In the genomic region with DNA sequence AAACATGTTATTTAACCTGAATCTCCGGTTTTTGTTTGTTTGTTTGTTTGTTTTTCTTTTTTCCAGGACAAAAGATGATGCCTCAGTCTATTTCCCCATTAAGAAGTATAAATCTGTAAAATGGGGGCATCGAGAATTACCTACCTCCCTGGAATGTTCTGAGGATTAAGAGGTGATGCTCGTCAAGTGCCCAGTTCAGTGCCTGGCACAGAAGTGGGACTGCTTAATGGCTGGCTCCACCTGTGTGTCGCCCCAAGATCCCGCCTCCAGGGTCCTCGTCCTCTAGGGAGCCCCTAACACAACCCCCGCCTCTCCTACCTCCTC, we compare ENCODE assay signal across 8 mouse cellular contexts. TPM values are rescaled to one million over a fixed set of nuclear protein-coding genes. Genes with fewer than 3 reads are reported as not detected.
DNase-seq lines count a peak whose midpoint lies in the region; ATAC-seq and TF ChIP-seq lines count a peak whose summit lies in the region.

No protein-coding gene starts in this region.

- peak overlapping the region; percentile 95 for H3K4me3 ChIP-seq in heart, embryonic 16.5 days (ENCODE audit: low read length)
- H3K4me3 ChIP-seq in MEL (ENCODE audit: control insufficient read depth in 1 of 2, insufficient read depth in 1 of 2, low read depth in 2 of 2, low read length in 2 of 2), result peak overlapping the region; percentile 82 to 95
- peak overlapping the region; percentile 85 for H3K4me3 ChIP-seq in hindbrain, embryonic 12.5 days
- peak overlapping the region; percentile 90 for H3K4me3 ChIP-seq in midbrain, embryonic 10.5 days

- TF ChIP-seq RAD21 in MEL (IDR thresholded peaks at IDR 0.05; ENCODE audit: low read depth, low read length), result no peak

- TF ChIP-seq CTCF in MEL (IDR thresholded peaks at IDR 0.05 in 2 of 3, conservative IDR thresholded peaks at IDR 0.05 in 1 of 3; ENCODE audit: control insufficient read depth in 1 of 3, insufficient read depth in 1 of 3, low read depth in 2 of 3, low read length in 3 of 3, poor library complexity in 1 of 3, severe bottlenecking in 1 of 3), result no peak

- H3K9ac ChIP-seq in heart, embryonic 16.5 days (ENCODE audit: low read length), result peak overlapping the region; percentile 89
- peak overlapping the region; percentile 92 for H3K9ac ChIP-seq in MEL (ENCODE audit: control insufficient read depth, low read depth, low read length, poor library complexity, severe bottlenecking)
- H3K9ac ChIP-seq in hindbrain, embryonic 12.5 days, result peak overlapping the region; percentile 96

- peaks cover 33% of the 10 kb centered on the region for H3K36me3 ChIP-seq in heart, embryonic 16.5 days (ENCODE audit: control insufficient read depth, insufficient read depth)
- peaks cover 7 to 20% of the 10 kb centered on the region in 2 experiments for H3K36me3 ChIP-seq in MEL (ENCODE audit: control insufficient read depth in 1 of 2, insufficient read depth in 2 of 2, low read length in 2 of 2)
- H3K36me3 ChIP-seq in hindbrain, embryonic 12.5 days, result peaks cover 54% of the 10 kb centered on the region
- peaks cover 61% of the 10 kb centered on the region for H3K36me3 ChIP-seq in midbrain, embryonic 10.5 days

- H3K4me2 ChIP-seq in heart, embryonic 16.5 days (ENCODE audit: low read depth, low read length), result peak overlapping the region; percentile 76
- H3K4me2 ChIP-seq in hindbrain, embryonic 12.5 days (replicated peaks), result peak overlapping the region; percentile 96

- no peak for ATAC-seq in heart, embryonic 16.5 days (replicated peaks; ENCODE audit: extremely low read depth, insufficient read depth, low FRiP score)
- no peak for ATAC-seq in hindbrain, embryonic 12.5 days (ENCODE audit: low FRiP score)

- DNase-seq in heart, postnatal 14 days, result no peak
- DNase-seq in MEL (ENCODE audit: low read depth, low spot score), result no peak
- DNase-seq in midbrain, embryonic 10.5 days (ENCODE audit: low spot score), result no peak
- DNase-seq in frontal cortex, postnatal 25 days (ENCODE audit: low spot score in 2 of 2), result no peak
- DNase-seq in adrenal gland, adult 2 months, result no peak
- DNase-seq in frontal cortex, postnatal 10 days (ENCODE audit: low spot score in 2 of 2), result no peak

- no peaks in the 10 kb centered on the region for H3K9me3 ChIP-seq in heart, embryonic 16.5 days (replicated peaks; ENCODE audit: control insufficient read depth, low read length)
- H3K9me3 ChIP-seq in MEL (replicated peaks; ENCODE audit: insufficient read depth, low read length), result no peaks in the 10 kb centered on the region
- H3K9me3 ChIP-seq in hindbrain, embryonic 12.5 days (replicated peaks), result no peaks in the 10 kb centered on the region
- no peaks in the 10 kb centered on the region for H3K9me3 ChIP-seq in midbrain, embryonic 10.5 days (replicated peaks)

- 8% methylated on average over 7 of the region's 7 CpGs for WGBS in heart, embryonic 16.5 days
- WGBS in hindbrain, embryonic 12.5 days, result 12% methylated on average over 7 of the region's 7 CpGs
- 11% methylated on average over 7 of the region's 7 CpGs for WGBS in midbrain, embryonic 10.5 days

- no peak for TF ChIP-seq EP300 in MEL (IDR thresholded peaks at IDR 0.05; ENCODE audit: low read depth in 1 of 2, low read length in 2 of 2)

- peak in 1 of 2 experiments; percentile 81; a peak in 2 of 4 replicates for TF ChIP-seq POLR2A in MEL (IDR thresholded peaks at IDR 0.05; ENCODE audit: control insufficient read depth in 1 of 2, insufficient read depth in 1 of 2, low read depth in 1 of 2, low read length in 2 of 2, poor library complexity in 1 of 2)

- intact Hi-C loops in heart, postnatal 14 days (cut with DNase I), result loop anchor here (5.0 to 10.0 kb wide), 2 partner anchors 35 to 52 kb away; partner anchors contain the start of genes Camk1 and Ogg1

- H3K27ac ChIP-seq in heart, embryonic 16.5 days (ENCODE audit: low read length), result peak overlapping the region; percentile 97
- H3K27ac ChIP-seq in MEL (ENCODE audit: control insufficient read depth, low read depth, low read length), result peak overlapping the region; percentile 42
- H3K27ac ChIP-seq in hindbrain, embryonic 12.5 days, result peak overlapping the region; percentile 95
- peak overlapping the region; percentile 97 for H3K27ac ChIP-seq in midbrain, embryonic 10.5 days (replicated peaks)

- H3K79me2 ChIP-seq in MEL (ENCODE audit: control insufficient read depth, insufficient read depth, low read length, poor library complexity), result peaks cover 33% of the 10 kb centered on the region

- H3K4me1 ChIP-seq in heart, embryonic 16.5 days (ENCODE audit: control insufficient read depth, insufficient read depth, low read length), result peaks cover 15% of the 10 kb centered on the region
- peaks cover 0 to 12% of the 10 kb centered on the region in 2 experiments; a peak in 2 of 4 replicates for H3K4me1 ChIP-seq in MEL (ENCODE audit: control insufficient read depth in 1 of 2, insufficient read depth in 2 of 2, low read length in 2 of 2)
- peaks cover 17% of the 10 kb centered on the region for H3K4me1 ChIP-seq in hindbrain, embryonic 12.5 days
- H3K4me1 ChIP-seq in midbrain, embryonic 10.5 days, result peaks cover 28% of the 10 kb centered on the region

- H3K27me3 ChIP-seq in heart, embryonic 16.5 days (ENCODE audit: control insufficient read depth, insufficient read depth, low read length), result no peaks in the 10 kb centered on the region
- no peaks in the 10 kb centered on the region for H3K27me3 ChIP-seq in MEL (ENCODE audit: control insufficient read depth in 1 of 2, insufficient read depth in 2 of 2, low read length in 2 of 2)
- no peaks in the 10 kb centered on the region for H3K27me3 ChIP-seq in hindbrain, embryonic 12.5 days
- H3K27me3 ChIP-seq in midbrain, embryonic 10.5 days (ENCODE audit: low read depth, poor library complexity, severe bottlenecking), result no peaks in the 10 kb centered on the region

TF ChIP-seq in MEL, 35 proteins besides CTCF, POLR2A, EP300 and RAD21 (continues in another document):
- peak; percentile 58 for TF ChIP-seq NELFE (IDR thresholded peaks at IDR 0.05; ENCODE audit: low read depth, low read length)
- TF ChIP-seq ZMIZ1 (IDR thresholded peaks at IDR 0.05; ENCODE audit: low read depth, low read length), result no peak; the same call in 1 of the 2 replicates

RNA-seq across cellular contexts. Expression of gene Tada3, which starts 0.5 kb away (rescaled TPM):
- polyA plus RNA-seq in heart, embryonic 16.5 days (2015; fragmentation: Nextera tagmentation; extraction: Ambion mirVana), result 40.3 and 41.1 TPM in 2 replicates
- 10 to 100 TPM; 19.7 to 22.2 TPM for total RNA-seq in heart, postnatal 14 days (2021)
- total RNA-seq in MEL (2012; rRNA removed), result 25.0 and 26.1 TPM in 2 replicates
- 10 to 100 TPM in 1 of 2 experiments, not detected in 1; 62.2 TPM for polyA plus RNA-seq in MEL (2012; ENCODE audit: insufficient read depth in 1 of 2, insufficient read length in 2 of 2, low read depth in 1 of 2, low replicate concordance in 2 of 2, missing spikeins in 1 of 2)
- polyA plus RNA-seq in hindbrain, embryonic 12.5 days (2016; fragmentation: Nextera tagmentation; extraction: Ambion mirVana), result 64.5 and 66.0 TPM in 2 replicates
- 59.2 and 62.9 TPM in 2 replicates for polyA plus RNA-seq in midbrain, embryonic 10.5 days (2016; fragmentation: Nextera tagmentation; extraction: Ambion mirVana)
- 10 to 100 TPM; 35.1 to 47.0 TPM for total RNA-seq in adrenal gland, adult 2 months (2021)
- 32.4 and 34.5 TPM in 2 replicates for polyA plus RNA-seq in adrenal gland, adult 2 months (2012; rRNA removed)

RNA-seq across cellular contexts. Expression of gene Arpc4, which starts 0.8 kb away (rescaled TPM):
- 250 and 261 TPM in 2 replicates for polyA plus RNA-seq in heart, embryonic 16.5 days (2015; fragmentation: Nextera tagmentation; extraction: Ambion mirVana)
- 10 to 100 TPM; 78.0 to 99.5 TPM for total RNA-seq in heart, postnatal 14 days (2021)
- total RNA-seq in MEL (2012; rRNA removed), result 217 and 231 TPM in 2 replicates
- 100 to 1,000 TPM in 1 of 2 experiments, not detected in 1; 375 TPM for polyA plus RNA-seq in MEL (2012; ENCODE audit: insufficient read depth in 1 of 2, insufficient read length in 2 of 2, low read depth in 1 of 2, low replicate concordance in 2 of 2, missing spikeins in 1 of 2)
- polyA plus RNA-seq in hindbrain, embryonic 12.5 days (2016; fragmentation: Nextera tagmentation; extraction: Ambion mirVana), result 363 and 371 TPM in 2 replicates
- polyA plus RNA-seq in midbrain, embryonic 10.5 days (2016; fragmentation: Nextera tagmentation; extraction: Ambion mirVana), result 379 and 381 TPM in 2 replicates
- 100 to 1,000 TPM; 175 to 211 TPM for total RNA-seq in adrenal gland, adult 2 months (2021)
- polyA plus RNA-seq in adrenal gland, adult 2 months (2012; rRNA removed), result 61.0 and 62.3 TPM in 2 replicates

RNA-seq across cellular contexts. Expression of gene Ttll3, which starts 11.9 kb away (rescaled TPM):
- 2.3 and 3.0 TPM in 2 replicates for polyA plus RNA-seq in heart, embryonic 16.5 days (2015; fragmentation: Nextera tagmentation; extraction: Ambion mirVana)
- 1 to 10 TPM; 1.8 to 2.1 TPM for total RNA-seq in heart, postnatal 14 days (2021)
- total RNA-seq in MEL (2012; rRNA removed), result 4.1 and 5.7 TPM in 2 replicates
- polyA plus RNA-seq in MEL (2012; ENCODE audit: insufficient read depth in 1 of 2, insufficient read length in 2 of 2, low read depth in 1 of 2, low replicate concordance in 2 of 2, missing spikeins in 1 of 2), result 10 to 100 TPM in 1 of 2 experiments, not detected in 1; 11.2 TPM
- 8.0 and 8.9 TPM in 2 replicates for polyA plus RNA-seq in hindbrain, embryonic 12.5 days (2016; fragmentation: Nextera tagmentation; extraction: Ambion mirVana)
- 5.9 and 6.7 TPM in 2 replicates for polyA plus RNA-seq in midbrain, embryonic 10.5 days (2016; fragmentation: Nextera tagmentation; extraction: Ambion mirVana)
- total RNA-seq in adrenal gland, adult 2 months (2021), result 1 to 10 TPM; 2.1 to 3.5 TPM
- 5.8 and 7.0 TPM in 2 replicates for polyA plus RNA-seq in adrenal gland, adult 2 months (2012; rRNA removed)

RNA-seq across cellular contexts. Expression of gene Camk1, which starts 33.4 kb away (rescaled TPM):
- polyA plus RNA-seq in heart, embryonic 16.5 days (2015; fragmentation: Nextera tagmentation; extraction: Ambion mirVana), result 117 and 122 TPM in 2 replicates
- total RNA-seq in heart, postnatal 14 days (2021), result 10 to 100 TPM; 66.9 to 71.2 TPM
- 5.3 and 7.9 TPM in 2 replicates for total RNA-seq in MEL (2012; rRNA removed)
- polyA plus RNA-seq in MEL (2012; ENCODE audit: insufficient read depth in 1 of 2, insufficient read length in 2 of 2, low read depth in 1 of 2, low replicate concordance in 2 of 2, missing spikeins in 1 of 2), result 10 to 100 TPM in 1 of 2 experiments, not detected in 1; 13.3 TPM
- polyA plus RNA-seq in hindbrain, embryonic 12.5 days (2016; fragmentation: Nextera tagmentation; extraction: Ambion mirVana), result 72.5 and 78.4 TPM in 2 replicates
- 47.2 and 54.3 TPM in 2 replicates for polyA plus RNA-seq in midbrain, embryonic 10.5 days (2016; fragmentation: Nextera tagmentation; extraction: Ambion mirVana)
- 10 to 100 TPM; 49.0 to 58.3 TPM for total RNA-seq in adrenal gland, adult 2 months (2021)
- polyA plus RNA-seq in adrenal gland, adult 2 months (2012; rRNA removed), result 56.7 and 69.9 TPM in 2 replicates

RNA-seq across cellular contexts. Expression of gene Rpusd3, which starts 42.0 kb away (rescaled TPM):
- polyA plus RNA-seq in heart, embryonic 16.5 days (2015; fragmentation: Nextera tagmentation; extraction: Ambion mirVana), result 14.2 and 15.0 TPM in 2 replicates
- 10 to 100 TPM in 1 of 2 experiments, 1 to 10 TPM in 1; 10.0 to 12.2 TPM for total RNA-seq in heart, postnatal 14 days (2021)
- total RNA-seq in MEL (2012; rRNA removed), result 24.8 and 29.4 TPM in 2 replicates
- polyA plus RNA-seq in MEL (2012; ENCODE audit: insufficient read depth in 1 of 2, insufficient read length in 2 of 2, low read depth in 1 of 2, low replicate concordance in 2 of 2, missing spikeins in 1 of 2), result 10 to 100 TPM in 1 of 2 experiments, not detected in 1; 34.1 TPM
- 22.0 and 26.1 TPM in 2 replicates for polyA plus RNA-seq in hindbrain, embryonic 12.5 days (2016; fragmentation: Nextera tagmentation; extraction: Ambion mirVana)
- polyA plus RNA-seq in midbrain, embryonic 10.5 days (2016; fragmentation: Nextera tagmentation; extraction: Ambion mirVana), result 36.3 and 43.4 TPM in 2 replicates
- 1 to 10 TPM; 9.1 to 9.2 TPM for total RNA-seq in adrenal gland, adult 2 months (2021)
- polyA plus RNA-seq in adrenal gland, adult 2 months (2012; rRNA removed), result 65.5 and 102 TPM in 2 replicates

Comparison
In these comparisons a context has a peak if more than half of its experiments do, and no peak if none do; other contexts are left out.
1. H3K27ac ChIP-seq: peak in every context shown above with its lines; median percentile 97 in heart, embryonic 16.5 days; 97 in midbrain, embryonic 10.5 days; 95 in hindbrain, embryonic 12.5 days; 42 in MEL.